Mouse (Mus musculus) testis, adult 2 months (tissue): ENCODE measurements around the gene Stradb.

Experiments used
- CTCF ChIP-seq: fragments of 200-500 bp; IDR thresholded peaks from 2 replicates; pipeline ENCODE4 v1.5.1; 2012; ENCODE audit warnings: low read depth, mild to moderate bottlenecking, inconsistent platforms, low read length, moderate library complexity; ENCODE audit not compliant: control insufficient read depth, insufficient read depth, insufficient replicate concordance
- POLR2A ChIP-seq: fragments of 200-500 bp; IDR thresholded peaks from 2 replicates; pipeline ENCODE4 v1.6.1; 2012; ENCODE audit warnings: low read depth, mild to moderate bottlenecking, inconsistent platforms, low read length, moderate library complexity; ENCODE audit not compliant: control insufficient read depth

- TF ChIP-seq CTCF (no peak), POLR2A (no peak)
Observed at GRCm38 (mm10) chr1:58951841-58952240, 21.5 kb upstream of the Stradb start.
